Mouse (Mus musculus) testis, adult 2 months (tissue): ENCODE results near the gene Slc10a7. TPM values are rescaled to one million over a fixed set of nuclear protein-coding genes. Genes with fewer than 3 reads are reported as not detected.
A peak's percentile ranks its signal among the peaks of the same experiment; 100 is the strongest.
"Not testable (repeated sequence)": the region's sequence is repeated elsewhere in the genome, so short reads cannot be mapped to it uniquely, and the experiment has no call there.

Experiments
- H3K27ac ChIP-seq: fragments of 200-500 bp; 2 replicates; pipeline ENCODE4 v1.5.1; 2012; ENCODE audit warnings: low read depth, low read length; ENCODE audit not compliant: control insufficient read depth, insufficient read depth
- H3K27me3 ChIP-seq: fragments of 200-500 bp; 2 replicates; pipeline ENCODE4 v1.6.1; 2012; ENCODE audit warnings: mild to moderate bottlenecking, low read length, moderate library complexity; ENCODE audit not compliant: control insufficient read depth, insufficient read depth
- H3K36me3 ChIP-seq: fragments of 200-500 bp; 2 replicates; pipeline ENCODE4 v1.6.1; 2012; ENCODE audit warnings: mild to moderate bottlenecking, low read length; ENCODE audit not compliant: control insufficient read depth, insufficient read depth
- H3K4me1 ChIP-seq: fragments of 200-500 bp; 2 replicates; pipeline ENCODE4 v1.6.1; 2012; ENCODE audit warnings: low read length; ENCODE audit not compliant: control insufficient read depth, insufficient read depth
- H3K4me3 ChIP-seq: fragments of 200-500 bp; 2 replicates; pipeline ENCODE4 v1.5.1; 2012; ENCODE audit warnings: low read depth, mild to moderate bottlenecking, low read length, moderate library complexity, mixed read lengths; ENCODE audit not compliant: control insufficient read depth
- CTCF ChIP-seq: fragments of 200-500 bp; IDR thresholded peaks from 2 replicates; pipeline ENCODE4 v1.5.1; 2012; ENCODE audit warnings: low read depth, mild to moderate bottlenecking, inconsistent platforms, low read length, moderate library complexity; ENCODE audit not compliant: control insufficient read depth, insufficient read depth, insufficient replicate concordance
- POLR2A ChIP-seq: fragments of 200-500 bp; IDR thresholded peaks from 2 replicates; pipeline ENCODE4 v1.6.1; 2012; ENCODE audit warnings: low read depth, mild to moderate bottlenecking, inconsistent platforms, low read length, moderate library complexity; ENCODE audit not compliant: control insufficient read depth
- polyA plus RNA-seq: library from polyadenylated mRNA; depleted of rRNA; stranded (reverse); fragments of >200 nt; gene quantifications from 2 replicates; pipeline ENCODE4 v1.2.3, GENCODE M21; 2012

Slc10a7 gene
- polyA plus RNA-seq, 1 experiment, result 10.8 TPM

DNA sequence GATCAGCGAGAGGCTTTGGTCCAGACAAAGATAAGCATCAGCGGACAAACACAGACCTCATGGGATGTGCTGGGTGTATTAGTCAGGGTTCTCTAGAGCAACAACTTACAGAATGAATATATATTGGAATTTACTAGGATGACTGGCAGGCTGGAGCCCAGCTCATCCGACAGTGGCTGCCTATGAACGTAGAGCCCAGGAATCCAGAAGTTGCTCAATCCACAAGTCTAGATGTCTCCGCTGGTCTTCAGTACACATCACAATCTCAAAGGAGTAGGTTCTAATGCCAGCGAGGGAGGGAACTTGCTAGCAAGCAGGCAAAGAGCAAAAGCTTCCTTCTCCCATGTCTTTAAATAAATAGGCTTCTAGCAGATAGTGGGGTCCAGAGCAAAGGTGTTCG, 207.4 kb downstream of the Slc10a7 start:
- Histone ChIP-seq H3K4me3 (no peak overlapping the region), H3K27me3 (no peaks in the 10 kb centered on the region), H3K36me3 (no peaks in the 10 kb centered on the region), H3K27ac (no peak overlapping the region), H3K4me1 (no peaks in the 10 kb centered on the region; the same call in 1 of the 2 replicates)
- no peak for TF ChIP-seq CTCF

DNA sequence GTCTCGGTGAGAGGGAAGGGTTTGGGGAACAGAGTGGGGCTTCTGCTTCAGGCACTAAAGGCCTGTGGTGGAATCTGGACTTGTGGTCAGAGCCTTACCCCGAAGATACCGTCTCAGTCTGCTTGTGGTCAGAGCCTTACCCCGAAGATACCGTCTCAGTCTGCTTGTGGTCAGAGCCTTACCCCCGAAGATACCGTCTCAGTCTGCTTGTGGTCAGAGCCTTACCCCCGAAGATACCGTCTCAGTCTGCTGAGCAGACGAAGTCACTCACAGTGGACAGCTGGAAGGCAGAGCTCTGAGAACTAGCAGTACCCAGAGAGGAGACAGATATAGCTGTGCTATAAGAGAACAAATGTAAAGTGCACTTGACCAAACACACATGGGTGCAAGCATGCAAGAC, 208.0 kb downstream of the Slc10a7 start:
- not testable (repeated sequence) for H3K4me3 ChIP-seq, H3K36me3 ChIP-seq, H3K27me3 ChIP-seq, H3K27ac ChIP-seq, H3K4me1 ChIP-seq

DNA sequence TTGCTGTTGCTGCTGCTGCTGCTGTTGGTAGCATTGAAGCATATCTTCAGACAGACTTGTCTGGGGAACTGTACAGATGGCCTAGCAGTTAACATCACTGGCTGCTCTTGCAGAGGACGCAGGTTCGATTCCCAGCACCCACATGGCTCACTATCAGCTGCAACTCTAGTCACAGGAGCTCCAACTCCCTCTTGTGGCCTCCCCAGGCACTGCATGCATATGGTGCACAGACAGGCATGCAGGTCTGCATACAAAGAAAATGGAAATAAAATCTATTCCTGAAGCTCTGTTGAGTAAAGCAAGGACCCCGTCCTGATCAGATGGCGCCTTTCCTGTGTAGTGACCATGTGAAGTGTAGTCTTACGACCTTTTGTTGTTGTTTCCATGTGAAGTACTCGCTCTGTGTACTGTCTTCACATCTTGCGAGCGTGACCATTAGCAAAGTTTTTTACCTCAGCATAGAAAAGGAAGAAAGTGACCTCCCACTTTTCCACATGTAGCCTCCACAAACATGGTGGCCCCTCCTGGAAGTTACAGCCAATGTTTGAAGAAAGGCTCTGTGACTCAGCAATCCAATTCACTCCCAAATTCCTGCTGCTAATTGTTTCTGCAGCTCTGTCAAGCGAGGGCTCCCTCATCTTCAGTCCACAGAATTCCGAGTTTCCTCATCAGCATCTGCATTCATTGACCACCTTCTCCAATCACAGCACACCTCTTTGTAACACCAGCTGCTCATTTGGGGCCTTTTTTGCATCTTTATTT, 210.3 kb downstream of the Slc10a7 start:
- peak; percentile 63; the same call in 1 of the 2 replicates for TF ChIP-seq CTCF
- no peak for TF ChIP-seq POLR2A
- Histone ChIP-seq H3K27me3 (no peaks in the 10 kb centered on the region), H3K36me3 (no peaks in the 10 kb centered on the region), H3K4me1 (no peaks in the 10 kb centered on the region; the same call in 1 of the 2 replicates), H3K4me3 (no peak overlapping the region), H3K27ac (no peak overlapping the region)

DNA sequence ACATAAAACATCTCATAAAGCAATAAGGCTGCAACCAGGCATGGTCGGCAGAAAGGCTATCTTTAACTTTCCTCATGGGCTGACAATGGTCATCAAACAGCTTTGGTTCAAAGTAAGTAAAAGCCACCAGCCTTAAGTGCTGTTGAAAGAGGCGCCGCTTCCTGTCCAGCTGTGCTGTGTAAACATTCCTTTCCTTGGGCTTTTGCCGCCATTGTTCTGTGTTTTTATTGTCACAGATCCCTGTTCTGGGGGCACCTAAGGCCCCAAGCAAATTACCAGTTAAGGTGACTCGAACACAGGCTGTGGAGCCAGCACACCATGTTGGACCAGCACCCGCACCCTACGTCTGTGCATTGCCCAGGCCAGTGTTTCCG, 210.9 kb downstream of the Slc10a7 start:
- no peak overlapping the region for H3K27ac ChIP-seq
- no peaks in the 10 kb centered on the region for H3K4me1 ChIP-seq
- H3K36me3 ChIP-seq, result no peaks in the 10 kb centered on the region
- TF ChIP-seq POLR2A, result no peak
- TF ChIP-seq CTCF, result no peak
- no peak overlapping the region for H3K4me3 ChIP-seq
- no peaks in the 10 kb centered on the region for H3K27me3 ChIP-seq

DNA sequence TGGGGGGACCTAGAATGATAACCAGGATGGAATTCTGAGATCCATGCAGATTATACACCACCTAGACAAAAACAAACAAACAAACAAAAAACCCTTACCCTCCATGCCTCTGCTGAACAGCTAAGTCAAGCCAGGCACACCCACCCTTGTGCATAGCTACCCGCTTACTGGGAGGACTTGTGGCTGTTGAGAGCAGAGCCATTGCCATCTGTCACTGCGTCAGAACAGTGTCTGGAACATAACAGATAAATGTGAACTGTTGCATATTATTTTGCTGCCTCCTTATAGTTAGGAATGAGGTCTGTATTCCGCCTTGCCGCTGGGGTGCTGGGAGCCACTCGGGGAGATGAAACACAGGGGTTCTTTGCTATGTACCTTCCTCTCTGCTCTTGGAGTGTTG, 212.4 kb downstream of the Slc10a7 start:
- no peak for TF ChIP-seq CTCF
- no peak for TF ChIP-seq POLR2A
- Histone ChIP-seq H3K27ac (no peak overlapping the region), H3K4me1 (no peaks in the 10 kb centered on the region), H3K36me3 (no peaks in the 10 kb centered on the region), H3K27me3 (no peaks in the 10 kb centered on the region), H3K4me3 (no peak overlapping the region)

DNA sequence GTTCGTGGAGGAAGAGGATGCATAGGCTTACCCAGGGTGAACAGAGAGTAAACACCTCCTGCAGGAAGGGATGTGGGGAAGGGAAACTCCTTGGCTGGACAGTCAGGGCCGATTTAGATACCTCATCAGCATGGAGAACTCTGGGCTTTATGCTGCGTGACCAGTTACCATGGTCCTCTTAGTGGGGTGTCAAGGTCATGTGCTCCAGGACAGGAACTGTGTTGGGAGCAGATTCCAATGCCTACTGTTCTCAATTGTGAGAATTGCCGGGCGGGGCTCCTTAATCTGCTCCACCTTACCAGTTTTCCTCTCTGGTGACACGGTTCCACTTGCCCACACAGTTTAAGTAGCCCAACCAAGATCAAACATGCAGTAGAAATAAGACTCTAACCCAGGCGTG, 213.1 kb downstream of the Slc10a7 start:
- H3K4me1 ChIP-seq, result no peaks in the 10 kb centered on the region
- no peaks in the 10 kb centered on the region for H3K27me3 ChIP-seq
- TF ChIP-seq CTCF (no peak), POLR2A (no peak)
- H3K36me3 ChIP-seq, result no peaks in the 10 kb centered on the region
- no peak overlapping the region for H3K4me3 ChIP-seq
- no peak overlapping the region for H3K27ac ChIP-seq

DNA sequence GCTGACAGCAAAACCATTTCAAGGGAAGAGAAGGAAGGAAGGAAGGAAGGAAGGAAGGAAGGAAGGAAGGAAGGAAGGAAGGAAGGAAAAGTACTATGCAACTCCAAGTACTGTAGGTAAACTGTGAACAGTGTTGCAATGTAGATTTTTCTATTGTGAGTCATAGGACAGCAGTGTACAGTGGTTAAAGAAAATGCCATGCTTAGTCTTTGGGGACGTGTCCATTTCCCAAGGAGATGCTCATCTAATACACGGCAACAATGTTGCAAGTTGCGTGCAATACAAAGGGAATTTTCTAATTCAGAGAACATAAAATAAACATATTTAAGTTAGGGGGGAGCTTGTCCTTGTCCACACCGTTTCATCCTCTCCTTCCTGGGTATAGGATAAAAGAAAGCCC, 215.7 kb downstream of the Slc10a7 start:
- no peak for TF ChIP-seq CTCF
- no peak for TF ChIP-seq POLR2A
- Histone ChIP-seq H3K4me1 (no peaks in the 10 kb centered on the region), H3K27ac (no peak overlapping the region), H3K36me3 (no peaks in the 10 kb centered on the region), H3K27me3 (no peaks in the 10 kb centered on the region), H3K4me3 (no peak overlapping the region)

DNA sequence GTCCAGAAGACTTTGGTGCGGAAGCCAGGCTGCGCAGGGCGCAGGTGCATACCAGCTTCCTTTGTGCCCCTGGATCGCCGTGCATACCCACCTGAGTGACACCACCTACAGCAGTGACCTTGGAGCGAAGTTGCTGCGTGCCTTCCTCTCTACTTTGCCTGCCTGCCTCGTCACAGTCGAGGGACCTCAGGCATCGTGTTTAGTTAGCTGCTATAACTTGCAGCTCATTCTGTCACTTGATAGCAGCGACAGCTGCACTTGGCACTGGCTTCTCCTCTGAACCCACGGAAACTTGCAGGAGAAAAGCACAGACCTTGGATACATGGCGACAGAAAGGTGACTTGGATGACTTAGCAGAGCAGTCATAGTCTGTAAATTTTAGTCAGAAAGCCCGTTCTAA, 219.1 kb downstream of the Slc10a7 start:
- H3K4me3 ChIP-seq, result no peak overlapping the region
- no peaks in the 10 kb centered on the region for H3K36me3 ChIP-seq
- no peak for TF ChIP-seq POLR2A
- no peak for TF ChIP-seq CTCF
- H3K4me1 ChIP-seq, result no peaks in the 10 kb centered on the region
- no peaks in the 10 kb centered on the region for H3K27me3 ChIP-seq
- H3K27ac ChIP-seq, result no peak overlapping the region
